Mouse (Mus musculus): ENCODE results near the gene Zfp663. TPM values are rescaled to one million over a fixed set of nuclear protein-coding genes. Genes with fewer than 3 reads are reported as not detected.

The Zfp663 gene
- total RNA-seq, 1 experiment from 2014 or later = not detected

DNA sequence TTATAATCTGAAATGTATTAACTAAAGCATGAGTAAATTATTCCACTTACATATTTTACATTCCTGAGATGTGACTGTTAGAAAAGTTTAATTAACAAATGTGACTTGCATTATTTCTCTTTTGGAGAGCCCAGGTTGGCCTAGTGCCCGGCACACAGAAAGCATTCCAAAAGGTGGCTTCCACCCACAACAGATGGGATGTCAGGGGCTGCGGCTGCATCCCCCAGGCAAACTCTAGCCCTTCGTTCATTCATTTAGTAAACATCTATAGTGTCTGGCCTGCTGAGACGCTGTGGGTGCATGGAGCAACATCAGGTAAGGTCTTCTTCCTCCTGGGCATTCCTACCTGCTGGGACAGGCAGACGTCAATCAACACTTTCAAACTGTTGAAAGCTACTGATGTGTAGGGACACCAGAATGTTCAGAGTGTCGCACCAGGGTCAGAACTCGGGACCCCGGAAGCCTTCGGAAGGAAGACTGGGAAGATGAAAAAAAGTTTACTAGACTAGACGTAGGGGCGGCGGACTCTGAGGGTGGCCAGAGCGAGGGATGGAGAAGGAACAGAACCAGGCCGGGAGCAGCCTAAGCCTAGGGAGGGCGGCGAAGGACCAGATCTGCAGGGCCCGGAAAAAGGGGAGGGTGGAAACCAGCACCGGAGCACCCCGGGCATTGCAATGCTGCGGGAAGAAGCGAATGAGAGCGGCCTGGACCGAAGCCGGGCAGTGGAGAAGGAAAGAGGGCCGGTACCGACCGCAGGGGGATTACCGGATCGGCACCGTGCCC lies 42.8 kb downstream of the Zfp663 start:
- no peak for ATAC-seq (ENCODE audit: extremely low read depth, insufficient number of reproducible peaks, low FRiP score, poor library complexity, severe bottlenecking)

DNA sequence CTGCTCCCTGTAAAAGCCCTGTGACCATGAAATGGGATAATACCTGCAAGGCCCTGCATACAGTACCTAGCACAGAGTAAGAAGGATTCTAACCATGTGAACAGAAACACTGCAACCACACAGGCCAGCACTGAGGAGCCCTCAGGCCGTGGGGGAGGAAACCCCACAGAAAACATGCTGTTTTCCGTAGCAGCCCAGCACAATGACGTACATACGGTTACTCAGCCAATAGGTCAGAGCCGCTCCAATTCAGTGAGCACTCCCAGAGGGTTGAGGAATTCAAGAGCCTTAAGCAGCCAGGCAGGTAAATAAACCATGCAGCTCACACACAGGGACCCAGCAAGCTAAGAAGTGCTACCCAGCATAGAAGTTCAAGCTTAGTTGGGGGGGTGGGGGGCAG lies 44.6 kb downstream of the Zfp663 start:
- no peak for ATAC-seq (ENCODE audit: extremely low read depth, insufficient number of reproducible peaks, low FRiP score, poor library complexity, severe bottlenecking)

DNA sequence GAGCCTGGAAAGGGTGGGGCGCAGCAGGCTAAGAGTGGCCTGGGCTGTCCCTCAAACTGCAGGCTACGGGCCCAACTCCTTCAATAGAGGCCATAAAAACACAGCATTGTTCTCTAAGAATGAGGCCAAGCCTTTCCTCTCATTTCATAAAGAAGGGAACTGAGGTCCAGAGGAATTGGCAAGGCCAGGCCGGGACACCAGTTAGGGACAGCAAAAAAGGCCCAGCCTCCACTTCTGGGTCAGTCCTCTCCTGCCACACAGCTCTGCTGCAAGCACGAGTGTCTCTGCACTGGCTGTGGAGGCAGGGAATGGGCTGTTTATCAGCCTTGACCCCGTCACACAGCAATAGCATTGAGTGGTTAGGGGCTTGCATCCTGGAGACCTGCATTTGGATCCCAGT lies 45.0 kb downstream of the Zfp663 start:
- no peak for ATAC-seq (ENCODE audit: extremely low read depth, insufficient number of reproducible peaks, low FRiP score, poor library complexity, severe bottlenecking)

DNA sequence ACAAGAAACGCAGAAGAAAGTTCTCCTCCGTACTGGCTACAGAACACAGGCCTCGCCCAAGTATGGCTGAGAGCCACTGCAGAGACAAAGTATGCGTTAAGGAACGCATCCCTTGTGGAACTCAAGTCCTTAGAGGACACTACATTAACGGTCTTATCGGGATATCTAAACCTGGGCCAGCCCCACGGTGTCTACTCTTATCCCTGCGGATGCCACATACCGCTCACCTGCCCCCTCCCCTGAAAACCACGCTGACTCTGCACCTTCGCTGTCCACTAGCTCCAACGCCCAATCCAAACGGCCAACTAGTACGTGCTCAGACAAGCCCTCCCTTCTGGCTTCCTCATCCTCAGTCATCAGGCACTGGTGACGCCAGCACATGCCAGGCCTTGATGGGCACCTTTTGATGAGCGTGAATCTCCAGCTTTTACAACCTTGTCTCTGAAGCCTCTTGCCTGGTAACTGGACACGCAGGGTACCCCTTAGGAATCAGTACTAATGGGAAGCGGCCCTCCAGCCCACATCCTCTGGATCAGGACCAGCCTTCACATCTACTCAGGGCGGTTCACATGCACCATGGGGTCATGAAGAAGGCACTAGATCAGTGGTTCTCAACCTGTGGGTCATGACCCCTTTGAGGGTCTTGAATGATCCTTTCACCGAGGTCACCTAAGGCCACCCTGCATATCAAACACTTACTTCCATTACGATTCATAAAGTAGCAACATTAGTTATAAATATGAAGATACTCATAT lies 46.4 kb downstream of the Zfp663 start:
- ATAC-seq (ENCODE audit: extremely low read depth, insufficient number of reproducible peaks, low FRiP score, poor library complexity, severe bottlenecking) = no peak

DNA sequence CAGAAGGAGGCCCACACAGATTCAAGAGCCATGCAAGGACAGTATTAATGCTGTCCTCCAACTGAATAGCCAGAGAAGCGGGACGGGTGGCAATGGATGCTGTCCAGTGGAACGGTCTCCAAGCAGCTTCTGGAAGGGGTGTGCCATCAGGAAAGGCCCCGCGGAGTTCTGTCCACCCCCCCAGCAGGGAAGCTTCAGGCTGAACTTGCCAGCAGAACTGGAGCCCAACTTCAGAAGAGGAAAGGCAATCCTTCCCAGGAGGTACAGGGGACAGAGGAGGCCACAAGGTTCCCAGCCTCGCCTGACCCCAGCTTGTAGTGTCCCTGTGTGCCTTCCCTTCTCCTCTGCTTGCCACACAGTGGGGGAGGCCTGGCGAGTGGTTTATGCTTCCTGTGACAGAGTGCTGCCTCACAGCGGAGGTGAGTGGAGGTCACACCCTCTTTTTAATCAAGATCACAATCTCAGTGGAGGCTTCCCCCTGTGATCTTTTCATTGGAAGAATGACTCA lies 47.1 kb downstream of the Zfp663 start:
- ATAC-seq (ENCODE audit: extremely low read depth, insufficient number of reproducible peaks, low FRiP score, poor library complexity, severe bottlenecking) = no peak; the same call in 1 of the 2 replicates

DNA sequence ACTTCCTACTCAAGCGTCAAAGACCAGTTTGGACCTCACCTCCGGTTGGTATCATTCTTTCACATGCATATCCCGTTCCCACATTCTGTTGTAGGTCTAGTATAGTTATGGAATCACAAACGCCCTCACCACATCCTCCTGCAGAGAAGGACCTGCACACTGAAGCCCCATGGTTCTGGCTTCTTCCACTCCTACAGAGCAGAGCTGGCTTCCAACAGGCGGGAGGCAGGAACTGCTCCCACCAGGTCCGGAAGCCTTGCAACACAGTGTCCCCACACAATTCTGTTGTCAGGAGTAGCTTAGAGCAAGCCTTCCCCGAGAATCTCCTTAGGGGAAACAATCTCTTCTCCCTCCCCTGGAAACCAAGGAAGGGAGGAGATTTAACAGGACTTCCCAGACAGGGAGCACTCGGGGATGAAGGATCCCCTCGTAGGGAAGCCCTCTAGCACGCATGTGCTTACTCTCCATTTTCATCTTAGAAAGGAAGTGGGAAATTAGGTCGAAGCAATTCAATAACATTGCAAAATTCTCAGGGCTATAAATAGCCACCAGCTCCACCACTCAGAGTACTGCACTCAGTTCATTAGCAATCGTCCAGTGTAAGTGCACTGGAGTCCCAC lies 47.9 kb downstream of the Zfp663 start:
- no peak for ATAC-seq (ENCODE audit: extremely low read depth, insufficient number of reproducible peaks, low FRiP score, poor library complexity, severe bottlenecking)

DNA sequence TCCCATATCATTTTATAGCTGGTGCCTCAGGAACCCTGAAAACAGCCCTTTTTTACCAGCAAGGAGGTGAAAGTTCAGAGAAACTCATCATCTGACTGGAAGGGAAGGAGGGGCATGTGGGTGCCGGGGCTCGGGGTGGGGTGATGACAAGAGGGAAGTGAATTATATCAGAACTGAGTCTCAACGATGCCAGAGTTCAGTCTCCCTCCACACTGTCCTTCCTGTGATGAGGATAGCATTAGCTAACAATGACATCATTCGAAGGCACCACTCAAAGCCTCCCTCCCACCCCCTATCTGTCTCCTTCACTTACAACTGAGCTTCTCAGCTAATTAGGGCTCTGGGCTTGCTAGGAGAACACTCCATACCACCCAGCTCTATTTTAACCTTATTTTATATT lies 49.0 kb downstream of the Zfp663 start:
- ATAC-seq (ENCODE audit: extremely low read depth, insufficient number of reproducible peaks, low FRiP score, poor library complexity, severe bottlenecking) = 0 out of 2 replicates have a peak, but pooled peaks have one; percentile 17

DNA sequence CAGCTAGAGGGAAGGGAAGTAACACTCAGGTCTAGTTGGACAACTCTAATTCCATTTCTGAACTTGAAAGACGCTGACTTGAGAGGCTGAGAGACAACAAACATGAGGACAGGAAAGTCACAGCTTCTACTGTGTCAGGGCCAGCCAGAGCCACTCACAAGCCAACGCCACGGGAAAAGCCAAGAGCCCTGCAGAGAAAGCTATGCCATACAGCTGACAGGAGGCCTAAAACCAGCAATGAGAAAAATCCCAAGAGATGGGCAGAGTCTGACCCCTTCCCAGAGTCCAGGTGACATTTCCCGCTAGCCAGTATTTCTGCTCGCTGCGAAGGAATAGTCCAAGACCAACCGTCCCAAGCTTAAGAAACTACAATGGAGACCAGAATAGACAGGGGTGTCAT lies 49.6 kb downstream of the Zfp663 start:
- no peak for ATAC-seq (ENCODE audit: extremely low read depth, insufficient number of reproducible peaks, low FRiP score, poor library complexity, severe bottlenecking)

DNA sequence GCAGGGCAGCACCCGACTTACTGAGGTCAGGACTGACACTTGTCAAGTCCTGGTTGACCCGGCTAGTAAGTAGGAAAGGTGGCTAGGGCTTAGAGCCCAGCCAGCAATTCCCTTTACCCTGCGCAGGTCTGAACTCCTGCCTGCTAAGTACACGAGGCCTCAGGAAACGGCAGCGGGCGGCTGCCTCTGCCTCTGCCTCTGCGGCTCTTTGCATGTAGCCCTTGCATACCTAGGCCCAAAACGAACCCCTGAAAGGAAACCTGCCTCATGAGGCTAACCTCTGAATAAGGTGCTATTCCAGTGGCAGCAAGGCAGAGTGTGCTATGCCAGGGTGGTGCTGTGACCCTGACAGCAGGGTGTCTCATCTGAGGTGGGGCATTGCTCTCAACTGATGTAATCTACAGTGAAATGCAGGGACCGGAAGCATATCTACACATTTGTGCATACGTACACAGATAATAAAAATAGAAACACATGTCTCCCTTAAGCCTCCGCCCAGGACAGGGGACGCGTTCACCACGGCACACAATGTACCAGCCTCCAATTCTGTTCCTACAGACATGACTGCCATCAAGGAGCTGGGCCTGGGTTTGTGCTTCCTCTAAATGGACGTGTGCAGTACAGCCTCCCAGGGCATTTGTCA lies 50.8 kb downstream of the Zfp663 start:
- no peak for ATAC-seq (ENCODE audit: extremely low read depth, insufficient number of reproducible peaks, low FRiP score, poor library complexity, severe bottlenecking)

DNA sequence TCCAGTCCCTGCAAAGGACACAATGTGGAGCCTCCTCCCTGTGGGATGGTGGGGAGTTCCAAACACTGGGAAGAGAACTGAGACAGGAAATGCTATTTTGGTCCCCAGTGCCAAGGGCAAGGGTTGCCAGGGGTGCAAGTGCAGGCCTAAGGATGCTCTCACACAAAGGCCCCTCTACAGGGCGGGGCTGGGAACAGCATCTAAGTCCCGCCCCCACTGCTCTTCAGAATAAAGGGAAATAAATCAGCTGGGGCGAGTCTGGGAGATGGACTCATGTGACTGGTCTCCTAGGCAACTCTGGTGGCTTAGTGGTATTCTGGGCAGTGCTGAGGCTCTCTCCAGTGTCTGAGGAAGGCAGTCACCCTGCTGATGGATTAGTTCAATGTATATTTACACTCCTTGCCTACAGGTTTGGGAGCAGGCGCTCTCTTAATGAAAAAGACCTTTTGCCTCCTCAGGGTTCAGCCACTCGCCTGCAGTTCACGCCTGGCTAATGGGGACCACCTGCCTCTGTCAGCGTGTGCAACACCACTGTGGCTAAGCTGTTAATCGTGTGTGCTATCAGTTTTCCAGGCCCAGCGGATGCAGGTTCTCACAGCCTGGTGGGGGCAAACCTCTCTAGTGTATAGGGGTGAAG lies 51.6 kb downstream of the Zfp663 start:
- ATAC-seq (ENCODE audit: extremely low read depth, insufficient number of reproducible peaks, low FRiP score, poor library complexity, severe bottlenecking) = no peak

DNA sequence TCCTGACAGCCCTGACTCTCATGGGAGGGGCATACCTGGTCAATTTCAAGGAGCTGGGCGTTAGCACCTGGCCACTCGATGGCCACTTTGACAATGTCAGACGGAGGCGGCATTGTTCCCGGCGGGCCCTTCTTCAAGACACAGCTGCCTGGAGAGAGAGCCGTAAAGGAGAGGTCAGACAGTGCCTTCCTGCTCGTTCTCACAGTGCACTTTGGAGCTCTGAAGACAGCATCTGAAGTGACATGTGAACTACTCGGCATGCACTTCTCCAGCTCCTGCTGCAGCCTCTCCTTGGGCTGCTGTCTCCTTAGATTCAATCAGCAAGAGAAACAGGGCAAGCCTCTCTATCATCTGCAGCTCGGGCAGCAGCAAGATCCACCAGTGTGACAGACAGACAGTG lies 52.3 kb downstream of the Zfp663 start:
- ATAC-seq (ENCODE audit: extremely low read depth, insufficient number of reproducible peaks, low FRiP score, poor library complexity, severe bottlenecking) = no peak

DNA sequence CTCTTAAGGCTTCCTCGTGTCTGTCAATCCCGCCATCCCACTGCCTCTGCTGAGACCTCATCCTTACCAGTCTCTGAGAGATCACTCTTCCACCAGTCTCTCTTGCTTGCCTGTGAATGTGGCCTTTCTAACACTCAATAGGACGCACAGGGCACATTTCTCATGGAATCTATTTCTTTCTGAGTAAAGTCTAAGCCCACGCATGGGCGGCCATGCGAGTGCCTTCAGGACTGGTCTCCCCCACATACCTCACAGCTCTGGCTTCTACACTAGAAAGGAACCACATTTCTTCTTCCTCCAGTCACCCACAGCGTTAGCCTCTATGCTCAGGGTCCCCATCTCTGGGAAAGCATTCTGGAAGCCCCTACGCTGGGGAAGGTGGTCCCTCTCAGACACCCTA lies 54.3 kb downstream of the Zfp663 start:
- no peak for ATAC-seq (ENCODE audit: extremely low read depth, insufficient number of reproducible peaks, low FRiP score, poor library complexity, severe bottlenecking)

DNA sequence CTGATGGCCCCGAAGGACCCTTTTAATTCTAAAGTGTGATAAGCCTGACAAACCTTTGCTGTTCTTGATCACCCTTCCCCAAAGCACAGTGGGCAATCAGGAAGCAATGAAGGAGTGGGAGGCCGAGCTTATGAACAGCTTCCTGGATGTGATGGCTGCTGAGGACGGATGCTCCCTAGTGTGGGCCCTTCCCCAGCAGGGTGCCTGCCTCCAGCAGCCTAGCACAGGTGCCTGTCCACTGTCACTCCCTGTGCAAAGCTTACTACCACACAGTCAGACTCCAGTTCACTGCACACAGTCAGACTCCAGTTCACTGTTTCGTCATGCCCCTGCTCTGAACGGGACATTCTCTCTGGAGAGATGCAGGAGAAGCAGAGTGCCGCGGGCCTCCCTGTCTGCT lies 56.1 kb downstream of the Zfp663 start:
- ATAC-seq (ENCODE audit: extremely low read depth, insufficient number of reproducible peaks, low FRiP score, poor library complexity, severe bottlenecking) = no peak

DNA sequence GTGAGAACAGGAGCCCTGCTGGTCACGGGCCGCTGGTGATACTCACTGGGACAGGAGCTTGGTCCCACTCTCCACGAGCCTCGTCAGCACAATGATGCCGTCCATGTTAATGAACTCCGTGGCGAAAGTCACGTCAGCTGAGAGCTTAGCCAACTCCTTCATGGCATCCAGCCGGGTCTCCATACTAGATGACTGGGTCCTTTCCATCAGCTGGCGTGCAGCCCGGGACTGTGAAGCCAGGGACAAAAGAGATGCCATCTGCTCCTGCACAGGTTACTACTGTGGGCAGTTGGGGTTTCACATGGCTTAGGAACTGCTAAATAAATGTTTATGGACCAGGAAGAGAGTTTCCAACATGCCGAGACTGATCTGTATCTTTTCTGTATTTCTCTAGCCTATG lies 57.0 kb downstream of the Zfp663 start:
- no peak for ATAC-seq (ENCODE audit: extremely low read depth, insufficient number of reproducible peaks, low FRiP score, poor library complexity, severe bottlenecking)

DNA sequence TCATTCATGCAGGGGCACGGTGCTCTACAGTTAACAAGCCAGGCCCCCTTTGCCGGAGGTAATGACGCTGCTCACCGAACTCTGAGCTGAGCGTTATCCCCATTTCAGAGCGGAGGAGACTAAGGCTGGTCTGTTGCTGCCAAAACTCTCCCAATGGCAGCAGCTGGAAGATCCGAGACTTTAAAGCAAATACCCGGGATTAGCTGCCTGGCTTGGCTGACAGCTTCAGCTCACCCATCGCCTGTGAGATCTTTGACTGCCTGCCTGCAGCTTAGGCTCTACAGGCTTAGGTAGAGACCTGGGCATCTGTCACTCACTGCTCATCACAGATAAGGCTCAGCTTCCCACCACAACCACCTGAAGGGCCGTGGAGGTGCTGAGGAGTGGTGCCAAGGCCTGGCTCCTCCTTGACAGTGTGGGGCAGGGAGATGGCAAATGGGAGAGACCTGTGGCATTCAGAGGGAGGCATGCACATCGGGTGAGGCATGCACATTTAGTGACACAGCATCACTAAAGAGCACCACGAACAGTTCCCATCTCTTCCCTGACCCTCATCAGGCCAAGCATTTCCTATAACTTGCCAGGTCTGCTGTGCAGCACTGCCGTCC lies 57.6 kb downstream of the Zfp663 start:
- ATAC-seq (ENCODE audit: extremely low read depth, insufficient number of reproducible peaks, low FRiP score, poor library complexity, severe bottlenecking) = no peak

DNA sequence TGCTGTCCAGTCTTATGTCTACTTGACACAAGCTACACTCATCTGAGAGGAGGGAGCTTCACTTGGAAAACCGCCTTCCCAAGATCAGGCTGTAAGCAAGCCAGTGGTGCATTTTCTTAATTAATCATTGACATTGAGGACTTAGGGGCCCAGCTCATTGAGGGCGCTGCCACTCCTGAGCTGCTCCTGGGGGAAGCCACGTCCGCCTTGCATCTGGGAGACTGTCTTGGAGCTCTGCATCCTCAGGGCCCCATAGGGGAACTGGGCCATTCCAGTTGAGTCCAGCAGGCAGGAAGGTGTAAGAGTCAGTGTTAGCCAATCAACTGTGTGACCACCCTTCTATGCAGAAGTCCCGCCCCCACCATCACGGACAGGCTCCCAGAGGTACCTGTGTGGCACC lies 60.7 kb downstream of the Zfp663 start:
- ATAC-seq (ENCODE audit: extremely low read depth, insufficient number of reproducible peaks, low FRiP score, poor library complexity, severe bottlenecking) = no peak

DNA sequence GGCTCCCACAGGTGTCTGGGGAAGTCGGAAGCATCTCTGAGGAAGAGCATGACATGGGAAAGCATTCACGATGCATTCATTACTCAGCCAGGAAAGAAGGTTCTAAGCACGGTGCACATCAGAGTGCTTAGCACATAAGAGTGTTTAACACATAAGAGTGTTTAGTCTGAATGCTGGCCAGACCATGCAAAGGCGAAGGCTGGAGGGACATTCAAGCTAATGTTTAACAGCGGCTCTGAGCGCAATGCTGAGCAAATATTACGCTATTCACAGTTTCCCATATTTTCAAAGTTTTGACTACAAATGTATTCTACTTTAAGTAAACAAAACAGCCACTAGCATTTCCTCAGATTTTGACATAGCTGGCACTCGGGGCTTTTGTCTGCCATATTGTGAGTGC lies 63.1 kb downstream of the Zfp663 start:
- no peak for ATAC-seq (ENCODE audit: extremely low read depth, insufficient number of reproducible peaks, low FRiP score, poor library complexity, severe bottlenecking)

DNA sequence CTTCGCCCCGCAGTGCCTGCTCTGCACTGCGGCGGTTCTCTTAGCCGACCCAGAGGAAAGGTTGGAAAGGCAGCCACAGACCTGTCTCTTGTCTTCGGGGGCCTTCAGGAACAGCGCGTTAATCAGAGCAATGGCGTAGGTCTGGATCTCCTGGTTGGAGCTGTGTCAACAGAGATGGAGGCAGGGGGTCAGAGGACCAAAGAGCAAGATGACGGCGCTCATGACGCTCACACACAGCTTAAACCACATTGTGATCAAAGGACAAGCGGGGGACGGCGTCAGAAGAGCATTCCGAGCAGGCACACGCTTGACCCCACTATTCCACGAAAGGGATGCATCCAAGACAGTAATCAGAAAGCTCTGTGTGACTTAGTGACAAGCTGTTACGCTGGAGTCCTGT lies 63.7 kb downstream of the Zfp663 start:
- no peak for ATAC-seq (ENCODE audit: extremely low read depth, insufficient number of reproducible peaks, low FRiP score, poor library complexity, severe bottlenecking)

Data from neutrophil, adult 5-6 weeks (primary cell).